Mouse (Mus musculus) lung, adult 2 months (tissue): ENCODE measurements around the gene Ehmt2. TPM values are rescaled to one million over a fixed set of nuclear protein-coding genes. Genes with fewer than 3 reads are reported as not detected.

ENCODE experiments used
- DNase-seq: peaks from one replicate; pipeline ENCODE4 v3.0.0; 2022
- H3K4me1 ChIP-seq: fragments of 200-500 bp; 2 replicates; pipeline ENCODE4 v1.6.1; 2011; ENCODE audit warnings: low read length; ENCODE audit not compliant: control insufficient read depth, insufficient read depth
- H3K4me3 ChIP-seq: fragments of 200-500 bp; replicated peaks from 2 replicates; pipeline ENCODE3; 2011; ENCODE audit warnings: low read depth, mild to moderate bottlenecking, control low read depth, low read length; ENCODE audit errors: extremely low read depth
- CTCF ChIP-seq: fragments of 200-500 bp; IDR thresholded peaks from 2 replicates; pipeline ENCODE4 v1.5.1; 2011; ENCODE audit warnings: mild to moderate bottlenecking, low read length, control low read depth; ENCODE audit not compliant: insufficient read depth
- POLR2A ChIP-seq: fragments of 200-500 bp; IDR thresholded peaks from 2 replicates; pipeline ENCODE4 v1.6.1; 2011; ENCODE audit warnings: low read depth, mild to moderate bottlenecking, control low read depth, low read length, borderline replicate concordance; ENCODE audit errors: extremely low read depth
- WGBS: fragments of 180-500 bp; shearing (Covaris S2); methylation state at CpG from one replicate; pipeline ENCODE4 v1.1.7; 2018; 5-methylcytosine and 5-hydroxymethylcytosine counted together
- polyA plus RNA-seq: library from polyadenylated mRNA; depleted of rRNA; stranded (reverse); fragments of >200 nt; gene quantifications from 2 replicates; pipeline ENCODE4 v1.2.3, GENCODE M21; 2012

Ehmt2 gene
- polyA plus RNA-seq, 1 experiment: 199 TPM

GRCm38 (mm10) chr17:34890074-34890743, 8.1 kb upstream of the Ehmt2 start:
- DNase-seq: no peak
- no peak for TF ChIP-seq POLR2A
- TF ChIP-seq CTCF: no peak
- 87% methylated on average over 12 of the region's 12 CpGs for WGBS
- Histone ChIP-seq H3K4me3 (no peak overlapping the region), H3K4me1 (peaks cover 1% of the 10 kb centered on the region; the same call in 1 of the 2 replicates)

DNA sequence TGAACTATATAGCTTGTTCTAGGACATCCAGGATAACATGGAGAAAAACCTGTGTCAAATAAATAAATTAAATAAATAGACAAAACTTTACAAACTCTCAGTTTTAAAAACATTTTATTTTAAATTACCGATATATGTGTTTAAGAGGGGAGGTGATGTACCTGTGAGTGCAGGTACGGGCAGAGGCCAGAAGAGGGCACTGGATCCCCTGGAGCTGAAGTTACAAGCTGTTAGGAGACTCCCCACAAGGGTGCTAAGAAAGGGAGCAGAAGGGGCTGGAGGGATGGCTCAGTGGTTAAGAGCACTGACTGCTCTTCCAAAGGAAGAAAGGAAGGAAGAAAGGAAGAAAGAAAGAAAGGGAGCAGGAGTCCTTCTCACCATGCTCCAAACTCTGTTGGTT, 6.9 kb upstream of the Ehmt2 start:
- Histone ChIP-seq H3K4me1 (peaks cover 3% of the 10 kb centered on the region; the same call in 1 of the 2 replicates), H3K4me3 (no peak overlapping the region)
- WGBS: 91% methylated on average over 2 of the region's 2 CpGs
- no peak for DNase-seq
- no peak for TF ChIP-seq POLR2A
- TF ChIP-seq CTCF: no peak

DNA sequence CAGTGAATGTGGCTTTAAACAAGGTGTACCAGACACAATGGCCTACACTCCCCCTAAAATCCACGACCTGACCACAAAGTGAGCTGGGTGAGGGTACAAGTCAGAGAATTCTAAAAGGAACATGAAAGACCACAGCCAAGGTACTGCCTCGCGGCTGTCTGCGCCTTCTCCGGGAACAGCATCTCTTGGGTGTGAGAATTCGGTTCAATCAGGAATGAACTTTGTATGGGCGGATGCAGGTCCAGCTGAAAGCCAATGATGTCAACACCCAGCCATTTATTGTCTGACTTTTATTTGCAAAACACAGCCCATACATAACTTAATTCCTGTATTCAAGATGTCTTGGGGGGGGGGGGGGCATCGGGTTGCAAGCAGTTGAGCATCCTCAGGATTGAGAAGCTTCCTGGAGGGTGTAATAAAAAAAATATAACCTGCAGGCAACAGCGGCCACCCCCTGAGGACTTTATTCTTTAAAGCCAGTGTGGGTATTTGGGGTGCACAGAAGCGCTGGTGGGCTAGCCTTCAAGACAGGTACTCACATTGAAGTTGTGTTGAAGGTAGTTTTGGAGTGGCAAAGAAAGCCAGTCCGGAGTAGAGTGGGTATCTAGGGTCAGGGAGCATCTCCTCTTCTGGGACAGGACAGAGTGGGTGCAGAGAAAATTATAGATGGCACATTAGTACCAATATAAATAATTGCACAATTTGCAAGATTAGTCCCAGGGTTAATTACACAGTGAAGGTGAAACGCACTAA, 5.0 kb upstream of the Ehmt2 start:
- WGBS: 77% methylated on average over 12 of the region's 12 CpGs
- TF ChIP-seq POLR2A (no peak), CTCF (no peak)
- no peak for DNase-seq
- Histone ChIP-seq H3K4me1 (peaks cover 5% of the 10 kb centered on the region; the same call in 1 of the 2 replicates), H3K4me3 (no peak overlapping the region)

DNA sequence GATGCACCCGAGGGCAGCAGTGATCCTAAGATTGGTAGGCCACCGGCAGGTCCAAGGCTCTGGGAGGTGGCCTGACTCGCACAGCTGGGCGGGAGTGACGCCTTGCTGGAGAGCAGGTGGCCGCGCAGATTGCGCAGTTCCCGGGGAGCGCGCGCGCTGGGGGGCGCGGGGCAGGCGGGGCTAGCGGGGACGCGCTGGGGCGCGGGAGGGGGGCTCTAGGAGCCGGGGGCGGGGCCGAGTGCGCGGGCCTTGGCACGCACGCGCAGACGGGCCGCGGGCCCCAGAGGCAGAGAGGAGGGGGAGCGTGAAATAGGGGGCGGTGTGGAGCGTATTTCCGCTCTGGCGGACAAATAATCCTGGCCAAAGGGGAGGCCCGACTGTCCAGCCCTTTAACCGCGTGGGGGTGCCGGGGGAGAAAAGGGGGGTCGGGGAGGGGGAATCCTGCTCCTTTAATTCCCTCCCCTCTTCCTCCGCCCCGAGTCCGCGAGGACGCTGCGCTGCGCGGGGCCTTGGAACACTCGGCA, 4.1 kb upstream of the Ehmt2 start:
- peak; percentile 91 for DNase-seq
- Histone ChIP-seq H3K4me3 (peak overlapping the region; percentile 78), H3K4me1 (peaks cover 5% of the 10 kb centered on the region; the same call in 1 of the 2 replicates)
- TF ChIP-seq POLR2A: peak; percentile 79; the same call in 1 of the 2 replicates
- no peak for TF ChIP-seq CTCF
- 2% methylated on average over 46 of the region's 51 CpGs for WGBS

GRCm38 (mm10) chr17:34894801-34895530, 3.3 kb upstream of the Ehmt2 start:
- Histone ChIP-seq H3K4me1 (peaks cover 5% of the 10 kb centered on the region; the same call in 1 of the 2 replicates), H3K4me3 (peak overlapping the region; percentile 78)
- TF ChIP-seq POLR2A: no peak
- no peak for TF ChIP-seq CTCF
- peak; percentile 57 for DNase-seq
- WGBS: 10% methylated on average over 47 of the region's 51 CpGs

DNA sequence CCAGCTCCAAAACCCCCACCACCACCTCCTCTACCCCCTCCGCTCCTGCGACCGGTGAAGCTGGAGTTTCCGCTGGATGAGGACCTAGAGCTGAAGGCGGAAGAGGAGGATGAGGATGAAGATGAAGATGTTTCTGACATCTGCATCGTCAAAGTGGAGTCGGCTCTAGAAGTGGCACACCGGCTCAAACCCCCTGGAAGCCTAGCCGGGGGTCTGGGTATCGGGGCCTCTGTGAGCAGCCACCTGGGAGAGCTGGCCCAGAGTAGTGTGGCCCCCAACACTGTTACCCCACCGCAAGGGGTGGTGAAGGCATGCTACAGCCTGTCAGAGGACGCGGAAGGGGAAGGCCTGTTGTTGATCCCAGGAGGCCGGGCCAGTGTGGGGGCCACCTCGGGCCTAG, 2.5 kb upstream of the Ehmt2 start:
- DNase-seq: no peak
- TF ChIP-seq POLR2A (no peak), CTCF (no peak)
- no peak overlapping the region for H3K4me3 ChIP-seq
- peaks cover 5% of the 10 kb centered on the region; the same call in 1 of the 2 replicates for H3K4me1 ChIP-seq
- 93% methylated on average over 15 of the region's 15 CpGs for WGBS

DNA sequence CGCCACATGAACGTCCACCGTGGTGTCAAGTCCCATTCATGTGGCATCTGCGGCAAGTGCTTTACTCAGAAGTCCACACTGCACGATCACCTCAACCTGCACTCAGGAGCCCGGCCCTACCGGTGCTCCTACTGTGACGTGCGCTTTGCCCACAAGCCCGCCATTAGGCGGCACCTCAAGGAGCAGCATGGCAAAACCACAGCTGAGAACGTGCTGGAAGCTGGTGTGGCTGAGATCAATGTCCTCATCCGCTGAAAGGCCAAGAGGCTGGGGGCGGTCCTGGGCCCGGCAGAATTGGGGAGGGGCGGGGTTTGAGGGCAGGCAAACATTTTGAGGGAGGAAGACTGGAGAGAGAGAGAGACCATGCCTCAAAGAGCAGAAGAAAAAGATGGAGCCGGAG, 1.9 kb upstream of the Ehmt2 start:
- 76% methylated on average over 17 of the region's 17 CpGs for WGBS
- DNase-seq: no peak
- H3K4me3 ChIP-seq: no peak overlapping the region
- H3K4me1 ChIP-seq: peaks cover 5% of the 10 kb centered on the region; the same call in 1 of the 2 replicates
- TF ChIP-seq POLR2A: no peak
- no peak for TF ChIP-seq CTCF

DNA sequence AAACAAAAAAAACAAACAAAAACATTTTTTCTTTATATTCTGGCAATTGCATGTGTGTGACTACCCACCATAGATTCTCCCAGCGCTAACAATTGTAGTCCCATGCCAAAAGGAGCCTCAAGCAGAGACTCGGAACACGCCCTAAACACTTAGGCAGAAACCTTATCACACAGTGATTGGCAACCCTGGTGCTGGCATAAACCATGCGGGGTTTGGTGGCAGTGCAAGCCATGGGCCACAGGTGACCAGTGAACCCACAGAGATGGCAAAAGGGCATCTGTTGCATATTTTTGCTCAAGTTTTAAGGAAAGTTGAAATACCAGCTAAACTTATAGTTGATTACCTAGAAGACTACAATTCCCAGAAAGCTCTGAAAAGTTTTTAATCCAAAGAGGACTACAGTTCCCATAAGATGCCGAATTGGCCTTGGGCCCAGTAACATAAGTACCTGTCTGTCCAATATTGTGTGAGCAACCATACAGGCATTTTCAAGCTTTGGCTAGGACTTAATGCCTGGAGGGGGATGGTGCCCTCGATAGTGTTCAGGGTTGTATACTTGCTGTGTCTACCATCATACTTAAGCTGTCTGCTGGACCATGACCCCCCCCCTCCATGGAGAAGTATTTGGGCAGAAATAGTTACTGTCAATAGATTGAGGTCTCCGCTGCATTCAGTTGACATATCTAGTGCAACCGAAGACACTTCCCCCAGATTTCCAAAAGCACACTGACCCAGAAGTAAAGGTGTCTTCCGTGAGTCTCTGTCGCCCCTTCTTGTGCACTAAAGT, 703 bp upstream of the Ehmt2 start:
- WGBS: 10% methylated on average over 10 of the region's 10 CpGs
- DNase-seq: peak; percentile 26
- Histone ChIP-seq H3K4me3 (peak overlapping the region; percentile 87), H3K4me1 (peaks cover 5% of the 10 kb centered on the region; the same call in 1 of the 2 replicates)
- no peak for TF ChIP-seq CTCF
- TF ChIP-seq POLR2A: no peak
